Mouse (Mus musculus) layer of hippocampus, adult 18-20 months (tissue): Measurements from ENCODE around the gene Eef2k. TPM values are rescaled to one million over a fixed set of nuclear protein-coding genes. Genes with fewer than 3 reads are reported as not detected.
A peak's percentile ranks its signal among the peaks of the same experiment; 100 is the strongest.

ENCODE experiments used
- DNase-seq, 2 experiments: peaks; one replicate each; pipeline ENCODE4 v3.0.0; 2022; ENCODE audit warnings: low spot score in 2 of 2
- long read RNA-seq: library from polyadenylated mRNA; stranded (forward); transcript quantifications from one replicate; pipeline ENCODE4 v2.0.0, GENCODE M21; 2021
- total RNA-seq, 2 experiments: library from RNA; stranded (reverse); gene quantifications; 2 replicates each; pipeline ENCODE4 v1.2.3; 2021

The Eef2k gene
- 10 to 100 TPM; 25.2 to 29.2 TPM for total RNA-seq
- long read RNA-seq, full-length matches to known transcripts: 5 of 15 reads
- long read RNA-seq, partial matches to known transcripts: 5 of 15 reads
- long read RNA-seq, other reads (novel, unspliced or antisense): 5 of 15 reads

DNA sequence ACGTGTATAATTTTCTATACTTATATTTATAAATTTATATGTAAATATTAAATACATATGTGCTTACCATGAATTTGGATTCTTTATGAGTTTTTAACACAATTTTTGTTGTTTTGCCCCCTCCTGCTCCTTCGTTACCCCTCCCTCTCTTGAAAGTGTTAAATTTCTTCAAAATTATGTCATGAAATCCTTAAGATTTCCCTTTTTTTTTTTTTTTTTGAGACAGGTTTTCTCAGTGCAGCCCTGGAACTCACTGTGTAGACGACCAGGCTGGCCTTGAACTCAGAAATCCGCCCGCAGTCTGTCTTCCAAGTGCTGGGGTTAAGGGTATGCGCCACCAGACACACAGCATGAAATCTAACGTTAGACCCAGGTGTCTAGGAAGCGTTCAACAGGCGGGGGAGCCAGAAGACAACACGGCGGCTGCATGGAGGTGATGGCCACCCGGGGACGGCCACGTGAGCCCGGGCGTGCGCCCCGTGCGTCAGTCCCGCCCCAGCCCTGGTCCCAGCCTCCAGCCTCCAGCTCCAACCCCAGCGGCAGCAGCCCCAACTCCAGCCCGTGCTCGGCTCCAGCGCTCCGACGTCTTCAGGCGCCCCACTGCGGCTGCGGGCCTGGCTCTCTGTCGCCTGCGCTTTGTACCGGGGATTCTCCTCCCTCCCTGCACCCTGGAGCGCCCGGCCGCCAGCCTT is at the start of gene Eef2k:
Gene Eef2k, plus strand, starts transcription at position 487 of the 692 bp plus-strand sequence.
- peak; percentile 77 to 85 for DNase-seq

DNA sequence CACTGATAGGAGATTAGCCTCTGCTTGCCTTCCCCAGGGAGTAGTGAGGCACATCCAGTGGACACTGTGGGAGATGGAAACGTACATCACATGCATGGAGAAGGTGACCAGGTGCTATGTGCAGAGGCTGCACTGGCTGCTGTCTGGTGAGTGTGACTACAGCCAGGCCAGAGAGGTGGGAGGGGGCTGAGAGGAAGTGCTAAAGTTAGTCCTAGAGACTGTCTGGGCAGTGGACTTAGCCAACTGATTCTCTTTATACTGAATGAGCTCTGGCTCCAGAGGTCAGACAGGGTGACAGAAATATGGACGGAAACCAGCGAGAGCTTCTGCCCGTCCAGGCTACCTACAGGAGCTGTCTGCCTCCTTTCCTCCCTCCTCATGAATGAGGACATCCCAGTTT is 47.1 kb upstream of the Eef2k start:
- no peak for DNase-seq

DNA sequence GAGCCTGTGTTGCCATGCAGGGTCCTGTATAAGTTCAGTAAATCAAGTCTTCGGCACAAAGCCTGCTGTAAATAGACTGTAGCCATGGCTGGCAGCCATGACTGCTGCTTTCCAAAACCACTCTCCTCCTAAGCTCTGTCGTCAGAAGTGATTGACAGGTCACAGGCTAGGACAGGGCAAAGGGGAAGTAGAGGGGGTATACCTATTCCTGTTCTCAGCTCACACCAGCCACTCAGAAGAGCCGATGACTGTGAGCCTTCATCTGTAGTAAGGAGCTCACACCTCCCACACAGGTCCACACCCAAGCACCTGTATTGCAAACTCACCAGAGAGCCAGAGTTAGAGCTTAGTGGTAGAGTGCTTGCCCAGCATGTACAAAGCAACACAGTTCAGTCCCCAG is 46.3 kb upstream of the Eef2k start:
- no peak for DNase-seq

DNA sequence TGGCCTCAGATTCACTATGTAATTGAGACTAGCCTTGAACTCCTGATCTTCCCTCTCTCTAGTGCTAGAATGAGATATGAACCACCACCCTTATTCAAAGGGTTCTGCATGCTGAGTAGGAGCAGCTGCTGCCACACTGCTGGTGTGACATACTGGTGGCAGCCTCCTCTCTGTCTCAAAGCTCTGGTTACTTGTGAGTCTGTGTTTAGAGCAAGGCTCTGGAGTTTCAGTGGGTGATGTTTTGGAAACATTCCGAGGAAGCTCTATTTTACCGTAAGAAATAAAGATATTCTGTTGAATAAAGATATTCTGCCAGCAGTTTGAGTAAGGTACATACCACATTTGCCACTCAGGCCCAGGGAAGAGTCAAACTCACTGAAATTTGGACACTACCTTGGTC is 39.4 kb upstream of the Eef2k start:
- peak in 1 of 2 experiments; percentile 28 for DNase-seq

DNA sequence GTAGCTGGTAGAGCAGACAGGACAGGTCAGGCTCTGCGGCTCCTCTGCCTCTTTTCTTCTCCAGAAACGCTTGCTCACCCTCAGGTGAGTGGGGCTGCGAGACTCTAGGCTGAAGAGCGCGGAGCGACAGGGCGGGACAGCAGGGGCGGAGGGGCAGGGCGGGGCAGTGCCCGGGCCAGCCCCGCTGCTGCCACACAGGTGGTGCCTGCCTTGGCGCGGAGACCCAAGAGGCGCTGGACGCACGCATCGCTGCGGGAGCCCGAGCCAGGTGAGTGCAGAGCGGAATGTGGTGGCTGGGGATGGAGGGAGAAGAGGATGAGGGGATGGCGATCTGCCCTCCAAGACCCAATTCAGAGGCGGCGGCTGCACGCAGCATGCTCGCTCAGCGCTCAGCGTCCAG is 32.9 kb upstream of the Eef2k start:
- no peak for DNase-seq

DNA sequence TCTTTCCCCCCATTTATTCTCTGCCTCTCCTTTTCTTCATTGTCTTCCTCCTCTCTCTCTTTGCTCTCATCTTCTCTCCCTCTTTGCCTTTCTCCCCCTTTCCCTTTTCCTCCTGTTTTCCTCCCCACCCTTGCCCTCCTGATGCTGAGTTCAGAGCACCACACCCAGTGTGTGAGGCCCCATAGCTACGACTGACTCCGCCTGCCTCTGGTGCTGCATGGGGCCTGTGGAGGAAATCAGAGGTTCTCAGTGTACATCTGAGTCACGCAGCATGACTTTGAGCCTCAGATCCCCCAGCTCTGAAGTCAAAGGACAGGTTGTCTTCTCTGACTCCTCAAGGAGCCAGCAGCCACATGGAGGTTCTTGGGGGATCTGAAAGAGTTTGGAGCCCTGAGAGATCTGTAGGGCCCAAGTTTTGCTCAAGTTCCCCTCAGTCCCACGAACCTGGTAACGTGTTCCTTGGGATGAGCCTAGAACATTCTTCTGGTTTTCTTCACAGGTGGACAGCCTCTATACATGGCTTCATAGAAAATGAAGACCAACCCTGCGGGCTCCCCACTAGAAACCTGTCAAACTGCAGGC is 30.7 kb upstream of the Eef2k start, which contains the start of gene Gm5737:
Gene Gm5737, plus strand, starts transcription at position 532 of the 582 bp plus-strand sequence.
- no peak for DNase-seq

DNA sequence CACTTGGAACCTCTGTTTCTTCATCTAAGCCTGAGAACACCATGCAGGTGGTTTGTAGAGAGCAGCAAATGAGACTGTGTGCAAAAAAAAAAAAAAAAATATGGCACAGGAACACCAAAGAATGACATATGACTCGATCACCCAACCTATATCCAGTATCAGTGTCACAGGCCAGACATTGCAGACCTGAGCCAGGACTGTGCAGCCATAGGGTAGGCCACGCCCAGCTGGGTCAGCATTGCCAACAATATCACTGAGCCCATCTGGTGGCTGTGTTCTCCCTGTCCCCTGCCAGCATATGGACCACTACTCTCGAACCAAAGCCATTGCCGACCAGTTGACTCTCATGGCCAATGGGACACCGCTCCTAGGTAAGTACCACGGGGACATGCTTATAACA is 25.1 kb upstream of the Eef2k start:
- DNase-seq: no peak

DNA sequence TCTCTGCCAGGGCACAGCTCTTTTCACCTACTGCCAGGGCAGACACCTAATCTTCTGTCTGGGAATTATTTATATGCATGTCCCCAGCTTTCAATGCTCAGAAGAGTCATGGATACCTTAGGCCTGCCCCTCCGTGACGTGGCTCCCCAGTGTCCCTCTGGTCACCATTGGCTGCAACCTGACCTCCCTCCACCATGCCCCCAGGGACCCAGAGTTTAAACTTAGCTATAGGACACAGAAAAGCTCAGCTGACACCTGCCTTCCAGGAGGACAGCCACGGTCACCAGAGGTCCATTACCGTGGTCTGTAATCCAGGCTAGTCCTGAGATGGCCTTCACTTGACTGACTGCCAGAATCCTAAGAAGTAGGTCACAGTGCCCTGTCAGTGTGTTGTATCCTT is 23.2 kb upstream of the Eef2k start:
- DNase-seq: no peak

DNA sequence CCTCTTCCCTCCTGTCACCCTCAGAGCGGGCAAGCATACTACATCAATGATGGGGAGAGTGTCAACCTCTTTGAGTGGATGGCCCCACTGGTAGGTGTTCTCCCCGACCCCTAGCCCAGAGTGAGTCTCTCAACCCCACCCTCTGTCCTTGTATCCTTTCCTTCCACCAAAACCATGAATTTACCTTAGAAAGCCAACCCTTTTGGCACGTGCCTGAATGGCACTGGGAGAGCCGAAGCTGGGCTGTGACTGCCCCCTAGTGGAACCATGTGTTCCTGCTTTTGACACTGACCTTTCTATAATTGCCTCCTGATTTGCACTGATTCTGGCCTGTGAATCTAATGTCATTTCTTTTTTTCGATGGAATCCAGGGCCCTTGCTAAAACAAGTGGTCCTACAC is 19.4 kb upstream of the Eef2k start:
- peak in 1 of 2 experiments; percentile 74 for DNase-seq

DNA sequence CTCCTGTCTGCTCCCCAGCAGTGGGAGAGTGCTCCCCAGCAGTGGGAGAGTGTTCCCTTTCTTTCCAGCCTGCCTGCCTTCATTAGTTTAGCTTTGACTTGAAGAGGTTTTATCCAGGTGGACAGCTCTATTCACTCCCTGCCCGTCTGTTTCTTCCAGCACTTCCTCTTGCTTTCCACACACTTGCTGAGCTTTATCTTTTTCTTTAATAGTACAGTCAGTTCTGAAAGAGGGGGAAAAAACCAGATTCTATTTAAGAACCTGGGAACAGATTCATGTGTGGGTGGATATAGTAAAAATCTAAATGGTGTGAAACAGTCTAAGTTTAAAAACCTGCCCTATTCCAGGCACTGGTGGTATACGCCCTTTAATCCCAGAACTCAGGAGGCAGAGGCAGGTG is 17.5 kb upstream of the Eef2k start:
- DNase-seq: peak in 1 of 2 experiments; percentile 41

DNA sequence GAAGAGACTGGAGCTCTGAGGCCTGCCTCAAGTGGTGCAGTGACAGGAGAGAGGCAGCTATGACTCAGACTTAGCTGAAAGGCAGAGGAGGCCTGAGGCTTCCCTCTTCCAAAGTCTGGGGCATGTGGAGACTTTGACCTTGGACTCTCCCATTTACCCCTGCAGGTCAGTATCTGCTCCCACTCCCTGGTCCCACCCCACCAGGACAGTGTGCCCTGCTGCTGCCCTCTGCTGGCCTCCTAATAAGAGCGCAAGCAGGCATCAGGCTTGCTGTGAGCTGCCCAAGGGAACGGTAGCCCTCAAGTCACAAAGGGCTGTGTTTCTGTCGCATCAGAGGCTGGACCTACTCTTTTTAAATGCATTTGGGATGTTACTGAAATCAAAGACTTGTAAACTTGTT is 16.2 kb upstream of the Eef2k start:
- DNase-seq: no peak

DNA sequence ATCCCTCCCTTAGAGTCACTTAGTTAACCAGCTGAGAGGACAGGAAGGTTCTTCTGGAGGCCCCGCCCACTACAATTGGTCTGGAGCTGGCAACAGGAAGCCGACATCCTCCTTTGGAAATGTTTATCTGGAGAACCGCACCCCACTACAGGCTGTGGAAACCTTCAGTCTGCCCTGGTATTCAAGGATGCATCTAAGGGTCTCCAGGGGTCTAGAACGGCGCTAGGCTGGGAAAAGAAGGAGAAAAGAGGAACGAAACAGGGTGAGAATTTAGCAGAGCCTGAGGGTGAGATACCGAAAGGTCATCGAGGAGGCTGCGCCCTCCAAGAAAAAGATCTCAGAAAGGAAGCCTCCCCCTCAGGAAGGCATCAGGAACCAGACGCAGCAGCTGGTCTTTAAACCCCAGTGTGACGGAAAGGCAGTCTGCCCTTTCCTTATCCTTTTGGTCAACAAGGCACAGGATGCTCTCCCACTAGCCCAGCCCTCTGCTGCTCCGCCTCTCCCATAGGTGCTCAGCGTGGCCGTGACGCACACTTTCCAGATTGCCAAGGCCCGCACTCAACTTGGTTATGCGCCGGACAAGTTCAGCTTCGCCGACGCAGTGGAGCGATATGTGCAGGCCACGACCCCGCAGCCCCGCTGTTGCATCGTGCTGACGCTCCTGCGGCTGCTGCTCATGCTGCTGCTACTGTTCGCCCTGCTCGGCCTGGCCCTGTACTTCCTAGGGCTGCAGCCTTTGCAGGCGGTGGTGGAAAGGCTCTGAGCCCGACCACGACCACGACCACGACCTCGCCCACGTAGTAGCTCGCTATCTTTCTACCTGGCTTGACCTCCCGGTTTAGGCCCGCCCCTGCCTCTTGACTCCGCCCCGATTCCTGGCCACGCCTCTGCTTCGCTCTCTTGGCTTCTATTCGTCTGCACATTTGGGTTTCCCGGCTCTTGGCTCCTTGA is 11.9 kb upstream of the Eef2k start:
- peak; percentile 22 to 68 for DNase-seq

DNA sequence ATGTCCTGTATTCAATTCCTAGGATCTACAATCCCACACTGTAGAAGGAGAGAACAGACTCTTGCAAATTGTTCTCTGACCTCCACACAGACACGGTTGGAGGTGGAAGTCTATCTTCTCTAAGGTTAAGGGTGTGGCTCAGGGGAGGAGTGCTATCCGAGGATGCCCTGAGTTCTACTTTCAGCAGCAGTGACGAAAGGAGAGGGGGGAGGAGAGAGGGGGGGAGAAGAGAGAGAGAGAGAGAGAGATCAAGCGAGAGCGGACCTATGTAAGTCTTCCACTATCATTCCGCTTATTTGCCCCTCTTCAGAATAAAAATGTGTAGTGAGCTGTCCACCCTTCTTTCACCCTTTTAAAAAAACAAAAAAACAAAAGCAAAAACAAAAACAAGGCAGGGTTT is 8.2 kb upstream of the Eef2k start:
- no peak for DNase-seq

DNA sequence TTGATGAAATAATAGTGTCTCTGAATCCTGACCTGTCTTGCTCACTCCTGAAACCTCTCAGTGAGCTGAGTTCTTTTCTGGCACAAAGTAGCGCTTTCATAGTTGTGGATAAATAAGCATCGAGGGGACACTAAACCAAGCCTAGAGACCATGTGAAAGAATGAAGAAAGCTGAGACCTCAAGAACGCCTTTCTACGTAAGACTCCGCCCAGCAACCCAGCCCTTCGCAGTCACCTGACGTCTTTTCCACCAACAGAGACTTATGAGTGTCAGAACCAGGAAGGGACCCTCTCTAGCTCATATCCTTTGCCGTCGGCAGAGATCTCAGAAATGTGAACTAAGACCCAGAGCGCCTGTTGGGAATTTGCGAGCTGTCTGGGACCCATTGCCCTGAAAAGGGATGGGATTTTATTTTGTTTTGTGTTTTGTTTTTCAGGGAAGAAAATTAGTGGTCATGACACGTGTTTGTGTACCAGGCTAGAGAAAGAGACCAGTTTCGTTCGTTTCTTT is 7.7 kb upstream of the Eef2k start:
- DNase-seq: peak; percentile 50 to 81

DNA sequence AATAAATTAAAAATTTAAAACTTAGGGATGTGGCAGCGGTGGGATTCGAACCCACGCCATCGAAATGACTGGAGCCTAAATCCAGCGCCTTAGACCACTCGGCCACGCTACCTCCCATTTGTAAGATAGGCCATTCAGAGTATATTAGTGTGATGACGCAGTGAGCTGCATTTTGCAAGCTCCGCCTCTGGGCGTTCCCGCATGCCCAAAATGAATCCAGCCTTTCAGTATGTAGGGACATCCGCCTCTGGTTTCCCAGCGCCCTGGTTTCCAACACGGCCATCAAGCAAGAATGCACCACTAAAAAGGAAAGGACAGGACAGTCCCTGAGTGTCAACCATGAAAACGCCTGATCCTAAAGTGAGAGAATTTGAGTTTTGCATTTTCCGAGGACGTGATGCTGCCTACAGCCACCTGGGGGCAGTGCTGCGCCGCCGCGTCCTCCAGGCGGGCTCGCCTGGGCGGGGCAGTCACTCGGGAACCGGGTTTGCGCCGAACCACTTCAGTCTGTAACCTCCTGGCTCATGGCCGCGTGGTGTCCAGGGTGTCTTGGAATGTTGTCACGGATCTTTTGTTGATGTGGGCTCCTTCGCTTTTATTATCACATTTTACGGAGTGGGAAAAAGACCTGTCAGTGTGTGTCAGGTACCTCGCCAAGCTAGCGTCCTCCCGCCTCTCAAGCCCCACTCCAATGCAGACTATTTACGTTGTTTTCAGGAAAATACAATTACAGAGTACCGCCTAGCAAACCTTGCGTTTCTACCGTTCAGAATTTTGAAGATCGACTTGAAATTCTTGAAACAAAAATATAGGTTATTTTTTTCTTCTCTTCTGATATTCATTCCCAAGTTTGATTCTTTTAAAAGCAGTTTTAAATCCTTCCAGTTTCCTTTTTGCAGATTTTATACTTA is 6.9 kb upstream of the Eef2k start:
- DNase-seq: peak; percentile 95 to 99

DNA sequence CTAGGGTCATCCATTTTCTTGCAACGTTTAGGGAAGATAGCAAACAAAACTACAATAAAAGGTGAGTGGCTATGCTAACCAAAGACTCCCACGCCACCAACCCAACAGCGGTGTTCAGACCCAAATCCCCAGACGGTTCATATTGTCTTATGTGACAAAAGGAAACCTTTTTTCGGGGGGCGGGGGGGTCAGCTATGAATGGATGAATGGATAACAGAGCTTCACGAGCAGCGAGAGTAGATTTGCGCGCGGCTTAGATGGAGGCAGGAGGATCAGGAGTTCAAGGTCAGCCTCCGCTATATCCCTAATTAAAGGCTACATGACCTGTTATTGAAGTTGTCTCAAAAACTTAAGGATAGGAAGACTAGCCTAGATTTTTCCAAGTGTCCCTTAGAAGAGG is 6.3 kb upstream of the Eef2k start:
- DNase-seq: no peak

DNA sequence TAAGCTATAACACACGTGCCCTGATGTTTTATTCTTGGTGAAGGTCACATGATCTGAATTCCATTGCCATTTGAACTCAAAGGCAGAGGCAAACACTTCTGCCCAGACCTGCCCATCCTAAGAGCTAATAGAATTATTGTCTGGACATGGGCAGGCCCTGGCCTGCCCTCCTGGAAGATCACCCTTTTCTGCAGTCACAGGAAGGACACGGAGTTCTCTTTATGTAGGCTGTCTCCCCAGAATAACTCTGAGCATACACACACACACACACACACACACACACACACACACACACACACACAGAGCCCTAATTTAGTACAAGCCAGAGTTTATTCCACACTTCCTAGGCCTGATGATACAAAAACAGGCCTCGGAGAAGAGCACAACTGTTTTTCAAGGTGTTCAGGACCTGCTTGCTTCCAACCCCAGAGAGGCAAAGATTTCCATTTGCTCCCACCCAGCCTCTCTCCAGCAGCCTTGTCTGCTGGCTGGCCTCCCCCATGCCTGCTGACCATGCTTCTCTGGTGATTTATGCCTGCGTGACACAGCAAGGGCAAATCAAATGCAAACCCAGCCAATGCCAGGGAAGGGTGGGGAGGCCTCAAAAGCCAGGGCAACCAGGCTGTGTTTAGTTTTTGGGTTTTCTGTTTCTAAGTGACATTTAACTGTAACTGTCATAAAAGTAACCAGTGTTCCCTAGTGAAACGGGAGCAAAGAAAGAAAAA is 4.0 kb upstream of the Eef2k start:
- no peak for DNase-seq

DNA sequence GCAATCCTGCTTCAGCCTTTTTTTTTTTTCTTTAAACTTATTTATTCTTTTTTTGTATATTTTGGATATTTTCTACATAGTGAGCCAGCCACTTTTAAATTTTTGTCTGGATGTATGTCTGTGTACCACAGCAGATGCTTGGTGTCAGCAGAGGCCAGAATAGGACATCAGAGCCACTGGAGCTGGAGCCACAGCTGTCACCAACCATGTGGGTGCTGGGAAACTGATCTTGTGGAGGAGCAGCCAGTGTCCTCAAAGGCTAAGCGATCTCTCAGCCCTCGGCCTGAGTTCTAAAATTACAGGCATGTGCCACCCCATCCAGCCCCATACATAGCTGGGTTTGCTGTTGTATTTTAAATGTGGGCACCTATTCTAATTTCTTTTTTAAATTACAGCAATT is 2.8 kb upstream of the Eef2k start:
- DNase-seq: no peak

DNA sequence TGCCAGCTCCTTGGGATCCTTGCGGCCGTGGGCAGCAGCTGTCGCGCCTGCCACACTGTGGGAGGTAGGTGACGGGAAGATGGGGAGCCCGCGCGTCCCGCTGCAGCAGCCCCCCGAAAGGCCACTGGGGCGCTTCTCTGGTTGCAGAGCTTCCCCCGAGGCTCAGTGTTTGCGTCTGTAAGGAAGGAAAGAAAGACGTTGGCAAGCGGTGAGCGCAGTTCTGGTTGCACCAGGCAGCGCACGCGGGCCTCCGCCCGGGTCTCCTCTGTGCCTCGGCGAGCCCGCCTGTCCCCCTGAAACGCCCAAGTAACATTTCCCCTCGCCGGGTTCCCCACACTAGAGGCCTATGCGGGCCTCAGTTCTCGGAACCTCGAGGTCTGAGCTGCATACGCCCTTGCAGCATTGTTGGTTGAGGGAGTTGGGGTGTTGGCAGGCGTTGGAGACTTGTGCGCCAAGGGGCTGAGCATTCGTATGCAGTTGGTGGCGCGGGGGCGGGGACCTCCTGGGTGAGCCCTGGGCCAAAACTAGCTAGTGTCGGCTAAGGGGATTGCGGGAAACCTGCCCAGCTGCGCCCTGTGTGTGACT is 498 bp downstream of the Eef2k start:
- peak; percentile 85 to 94 for DNase-seq
